Mouse (Mus musculus) bone marrow, adult 2 months (tissue): ENCODE results near the gene Dnajc16. TPM values are rescaled to one million over a fixed set of nuclear protein-coding genes. Genes with fewer than 3 reads are reported as not detected.
"Not testable (repeated sequence)": the region's sequence is repeated elsewhere in the genome, so short reads cannot be mapped to it uniquely, and the experiment has no call there.

Source experiments
- H3K27ac ChIP-seq: fragments of 200-500 bp; 2 replicates; pipeline ENCODE4 v1.5.1; 2012; ENCODE audit warnings: low read depth, mild to moderate bottlenecking, control low read depth, inconsistent platforms, low read length; ENCODE audit not compliant: control insufficient read depth, poor library complexity, insufficient read depth
- H3K4me1 ChIP-seq: fragments of 200-500 bp; 2 replicates; pipeline ENCODE4 v1.6.1; 2011; ENCODE audit warnings: low read length; ENCODE audit not compliant: control insufficient read depth, insufficient read depth
- H3K4me3 ChIP-seq: fragments of 200-500 bp; replicated peaks from 2 replicates; pipeline ENCODE3; 2011; ENCODE audit warnings: mild to moderate bottlenecking, low read depth, low read length, control low read depth; ENCODE audit not compliant: control insufficient read depth
- CTCF ChIP-seq: fragments of 200-500 bp; IDR thresholded peaks from 2 replicates; pipeline ENCODE4 v1.5.1; 2011; ENCODE audit warnings: low read length, control low read depth; ENCODE audit not compliant: control insufficient read depth, insufficient read depth
- POLR2A ChIP-seq: fragments of 200-500 bp; IDR thresholded peaks from 2 replicates; pipeline ENCODE4 v1.6.1; 2011; ENCODE audit warnings: low read depth, mild to moderate bottlenecking, control low read depth, low read length, borderline replicate concordance; ENCODE audit not compliant: control insufficient read depth
- WGBS: fragments of 180-500 bp; shearing (Covaris S2); methylation state at CpG from one replicate; pipeline ENCODE4 v1.1.7; 2018; 5-methylcytosine and 5-hydroxymethylcytosine counted together
- polyA plus RNA-seq: library from polyadenylated mRNA; stranded (reverse); fragments of >200 nt; gene quantifications from 2 replicates; pipeline ENCODE4 v1.2.4, GENCODE M21; 2011; ENCODE audit warnings: low replicate concordance; ENCODE audit not compliant: missing spikeins, insufficient read depth, insufficient read length

Gene Dnajc16
- polyA plus RNA-seq, 1 experiment, result 9.0 TPM

DNA sequence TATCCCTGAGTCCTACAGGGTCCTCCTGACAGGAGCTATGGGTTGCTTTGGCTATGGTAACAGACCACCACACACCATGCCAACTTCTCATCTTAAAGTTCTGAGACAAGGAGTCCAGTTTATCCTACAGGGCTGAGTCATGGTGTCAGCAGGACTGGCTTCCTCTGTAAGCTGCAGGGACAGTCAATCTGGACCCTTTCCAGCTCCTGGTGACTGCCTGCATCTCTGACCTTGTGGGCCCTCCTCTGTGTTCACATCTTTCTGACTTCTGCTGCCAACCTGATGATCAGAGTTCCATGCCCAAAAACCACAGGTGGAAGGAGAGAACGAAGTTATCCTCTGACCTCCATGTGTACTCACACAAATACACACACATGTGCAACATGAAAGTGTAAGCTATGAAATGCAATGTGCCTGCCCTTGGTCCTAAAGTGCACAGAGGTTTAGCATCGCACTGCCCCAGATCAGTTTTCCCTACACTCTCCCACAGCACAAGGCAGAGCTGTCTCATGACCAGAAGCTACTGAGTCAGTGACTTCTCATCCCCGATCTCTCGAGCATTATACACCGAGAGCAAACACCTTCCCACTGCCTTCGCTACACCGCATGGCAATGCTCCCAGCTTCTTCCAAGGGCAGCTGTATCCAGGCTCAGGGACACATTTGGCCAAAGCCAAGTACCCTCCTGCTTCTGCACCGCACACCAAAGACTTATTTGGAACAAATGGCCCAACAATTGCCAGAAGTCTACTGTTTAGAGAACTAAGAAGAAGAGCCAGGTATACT, 9.3 kb downstream of the Dnajc16 start:
- 94% methylated on average over 8 of the region's 8 CpGs for WGBS
- H3K4me1 ChIP-seq, result no peaks in the 10 kb centered on the region
- TF ChIP-seq POLR2A (no peak), CTCF (no peak)
- no peak overlapping the region for H3K4me3 ChIP-seq
- no peak overlapping the region for H3K27ac ChIP-seq

DNA sequence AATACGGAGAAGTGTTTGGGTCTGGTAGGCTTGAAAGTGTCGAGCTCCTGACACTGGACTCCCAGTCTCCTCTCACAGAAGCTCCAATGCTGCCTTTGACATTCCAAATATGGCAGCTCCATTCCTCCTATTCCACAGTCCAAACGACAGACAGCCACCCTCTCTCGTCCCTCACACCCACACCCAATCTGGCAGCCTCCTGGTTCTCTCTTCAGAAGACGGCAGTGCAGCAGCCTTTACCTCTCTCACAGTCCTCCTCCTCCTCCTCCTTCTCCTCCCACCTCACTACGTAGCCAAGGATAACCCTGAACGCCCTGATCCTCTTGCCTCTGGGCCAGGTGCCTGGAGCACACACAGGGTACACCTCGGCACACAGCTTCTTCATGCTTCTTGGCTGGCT, 10.9 kb downstream of the Dnajc16 start:
- no peak overlapping the region for H3K4me3 ChIP-seq
- H3K27ac ChIP-seq, result no peak overlapping the region
- H3K4me1 ChIP-seq, result no peaks in the 10 kb centered on the region
- WGBS, result 93% methylated on average over 8 of the region's 8 CpGs
- TF ChIP-seq CTCF (no peak), POLR2A (no peak)

DNA sequence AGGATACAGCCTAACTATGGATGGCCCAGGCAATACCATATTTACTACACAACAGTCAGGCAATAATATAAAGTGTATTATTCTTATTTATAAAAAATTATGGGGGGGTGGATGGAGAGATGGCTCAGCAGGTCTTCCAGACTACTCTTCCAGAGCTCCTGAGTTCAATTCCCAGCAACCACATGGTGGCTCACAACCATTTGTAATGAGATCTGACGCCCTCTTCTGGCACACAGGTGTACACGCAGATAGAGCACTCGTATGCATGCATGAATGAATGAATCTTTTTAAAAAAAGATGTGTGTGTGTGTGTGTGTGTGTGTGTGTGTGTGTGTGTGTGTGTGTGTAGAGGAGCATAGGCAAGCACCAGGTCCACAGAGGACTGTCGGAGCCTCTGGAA, 17.7 kb downstream of the Dnajc16 start:
- not testable (repeated sequence) for H3K4me1 ChIP-seq, H3K4me3 ChIP-seq, H3K27ac ChIP-seq
- 93% methylated on average over 4 of the region's 4 CpGs for WGBS

DNA sequence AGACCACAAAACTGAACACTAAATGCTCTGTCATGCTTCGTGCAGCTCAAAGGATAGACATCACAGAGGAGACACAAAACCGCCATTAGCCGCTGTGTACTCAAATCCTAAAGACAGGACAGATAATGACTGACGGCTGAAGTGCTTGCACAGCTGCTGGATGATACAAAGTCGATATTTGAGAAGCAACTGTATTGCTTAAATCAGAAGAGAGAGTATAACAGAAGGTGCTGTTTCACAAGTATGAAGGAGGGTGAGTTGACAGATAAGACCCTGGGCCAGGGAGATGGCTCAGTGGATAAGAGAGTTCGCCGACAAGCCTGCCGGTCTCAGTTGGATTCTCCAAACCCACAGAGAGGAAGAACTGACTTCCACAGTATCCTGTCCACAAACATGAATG, 18.9 kb downstream of the Dnajc16 start:
- Histone ChIP-seq H3K27ac (no peak overlapping the region), H3K4me3 (no peak overlapping the region), H3K4me1 (peaks cover 1% of the 10 kb centered on the region)
- no peak for TF ChIP-seq CTCF
- TF ChIP-seq POLR2A, result no peak
- WGBS, result 36% methylated on average over 8 of the region's 8 CpGs

DNA sequence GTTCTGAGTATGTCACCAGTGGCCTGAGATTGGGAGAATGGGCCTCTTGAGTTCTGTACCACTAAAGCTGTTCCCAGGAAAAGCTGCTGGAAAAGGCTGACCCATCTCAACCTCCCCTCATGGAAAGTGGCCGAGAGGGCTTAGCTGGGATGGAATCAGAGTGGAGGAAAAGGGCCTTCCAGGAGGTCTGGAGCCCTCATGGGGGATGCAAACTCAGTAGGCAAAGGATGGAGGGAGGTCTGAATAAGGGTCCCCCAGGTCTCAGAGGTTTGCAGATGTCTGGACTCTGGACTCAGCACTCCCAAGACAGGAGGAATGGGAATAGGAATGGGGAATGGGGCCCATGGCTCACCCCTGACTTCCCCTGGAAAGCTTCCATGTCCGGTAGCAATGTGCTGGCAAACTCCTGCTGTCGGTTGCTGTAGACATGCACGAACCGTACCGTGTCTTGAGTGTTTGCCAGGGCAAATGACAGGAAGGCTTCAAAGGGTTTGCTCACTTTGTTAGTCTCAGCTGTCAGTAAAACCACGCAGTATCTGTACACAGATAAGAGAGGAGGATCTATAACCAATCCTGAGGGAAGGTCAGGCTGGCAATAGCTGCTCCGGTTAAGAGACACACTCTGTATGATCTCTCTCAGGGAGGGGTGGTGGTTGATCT, 21.1 kb downstream of the Dnajc16 start:
- Histone ChIP-seq H3K4me1 (peaks cover 1% of the 10 kb centered on the region), H3K27ac (no peak overlapping the region)
- 60% methylated on average over 8 of the region's 8 CpGs for WGBS

DNA sequence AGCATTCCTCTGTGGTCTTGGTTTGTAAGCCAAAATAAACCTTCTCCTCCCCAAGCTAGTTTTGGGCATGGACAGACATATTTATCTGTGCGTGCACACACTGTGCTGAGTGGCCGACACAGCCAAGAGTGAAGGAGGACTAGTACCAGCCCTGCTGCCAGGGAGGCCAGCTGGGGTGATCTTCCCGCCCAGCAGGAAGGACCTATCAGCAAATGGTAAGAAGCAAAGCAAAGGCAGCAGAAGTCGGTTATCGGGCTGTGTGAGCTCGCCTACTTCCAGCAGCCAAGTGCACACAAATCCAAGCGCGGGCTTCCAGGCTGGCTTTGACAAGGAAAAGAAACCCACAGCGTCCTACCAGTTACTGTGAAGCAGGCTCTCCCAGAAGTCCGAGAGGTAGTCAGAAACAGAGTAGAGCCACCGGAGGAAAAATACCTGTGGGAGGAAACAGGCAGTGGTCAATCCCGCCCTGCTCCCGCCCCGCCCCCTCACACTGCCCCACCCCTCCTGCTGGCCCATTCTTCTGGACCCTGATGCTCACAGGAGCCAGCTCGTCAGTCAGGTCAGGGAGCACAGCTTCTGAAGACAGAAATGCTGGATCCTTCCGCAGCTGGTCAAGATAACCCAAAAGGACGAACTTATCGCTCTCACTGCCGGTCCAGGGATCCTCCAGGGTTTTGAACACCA, 23.2 kb downstream of the Dnajc16 start:
- peak overlapping the region; percentile 75 for H3K27ac ChIP-seq
- TF ChIP-seq CTCF (no peak), POLR2A (peak; percentile 74)
- peaks cover 1% of the 10 kb centered on the region for H3K4me1 ChIP-seq
- WGBS, result 73% methylated on average over 19 of the region's 19 CpGs
- H3K4me3 ChIP-seq, result peak overlapping the region; percentile 50

More for the DNA sequence above, 21.1 kb downstream of the Dnajc16 start:
- TF ChIP-seq CTCF (no peak), POLR2A (no peak)
- no peak overlapping the region for H3K4me3 ChIP-seq

DNA sequence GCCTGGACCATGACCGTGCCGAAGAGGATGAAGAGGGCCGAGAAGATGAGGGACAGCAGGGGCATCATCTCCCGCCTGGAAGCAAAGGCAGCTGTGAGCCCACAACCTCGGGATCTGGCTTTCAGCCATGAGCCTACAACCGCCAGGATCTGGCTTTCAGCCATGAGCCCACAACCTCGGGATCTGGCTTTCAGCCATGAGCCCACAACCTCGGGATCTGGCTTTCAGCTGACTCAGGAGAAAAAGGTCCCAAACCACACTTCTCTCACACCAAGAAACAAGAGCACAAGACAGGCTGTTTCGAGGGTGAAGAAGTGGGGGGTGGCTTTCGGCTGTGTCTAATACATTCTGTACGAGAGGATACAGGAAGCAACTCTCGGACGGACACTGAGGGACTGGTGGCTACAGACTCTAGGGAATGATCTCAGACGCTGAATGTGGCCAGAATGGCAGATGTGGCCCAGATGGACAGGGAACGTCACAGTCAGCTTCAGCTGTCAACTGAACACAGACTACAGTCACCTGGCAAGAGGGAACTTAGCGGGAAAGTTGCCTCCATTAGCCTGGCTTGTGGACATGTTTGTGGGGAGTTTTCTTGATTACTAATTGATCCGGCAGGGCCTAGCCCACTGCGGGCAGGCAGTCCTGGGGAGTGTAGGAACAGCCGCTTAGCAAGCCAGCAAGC, 23.9 kb downstream of the Dnajc16 start:
- TF ChIP-seq CTCF, result no peak
- no peak for TF ChIP-seq POLR2A
- Histone ChIP-seq H3K4me3 (peak overlapping the region; percentile 50), H3K4me1 (peaks cover 1% of the 10 kb centered on the region), H3K27ac (peak overlapping the region; percentile 75)
- WGBS, result 66% methylated on average over 19 of the region's 19 CpGs

DNA sequence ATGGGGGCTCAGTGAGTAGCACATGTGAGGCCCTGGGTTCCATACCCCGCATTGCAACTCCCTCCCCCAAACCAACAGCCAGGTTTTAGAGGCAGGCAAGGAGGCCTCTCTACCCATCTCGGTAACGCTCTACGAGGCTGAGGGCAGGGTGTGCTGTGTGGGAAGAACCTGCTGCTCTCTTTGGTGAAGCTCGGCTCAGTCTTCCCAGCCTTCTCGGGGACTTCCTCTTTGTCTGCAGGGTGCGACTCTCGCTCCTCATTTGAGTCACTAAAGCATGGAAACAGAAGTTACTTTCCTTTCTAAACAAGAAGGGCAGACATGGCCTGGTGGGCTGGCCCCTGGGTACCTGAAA, 24.4 kb downstream of the Dnajc16 start:
- 23% methylated on average over 8 of the region's 8 CpGs for WGBS
- Histone ChIP-seq H3K4me3 (no peak overlapping the region), H3K27ac (peak overlapping the region; percentile 75), H3K4me1 (no peaks in the 10 kb centered on the region; the same call in none of the 2 replicates)
- no peak for TF ChIP-seq POLR2A
- no peak for TF ChIP-seq CTCF
